Mouse (Mus musculus): ENCODE measurements at regions not wholly inside any gene's neighbourhood (a gene's known extent, or its start where the extent isn't known, plus 50 kb on each side); places are given as distances from the start of the nearest gene placed in this dataset.
A peak's percentile ranks its signal among the peaks of the same experiment; 100 is the strongest.

DNA sequence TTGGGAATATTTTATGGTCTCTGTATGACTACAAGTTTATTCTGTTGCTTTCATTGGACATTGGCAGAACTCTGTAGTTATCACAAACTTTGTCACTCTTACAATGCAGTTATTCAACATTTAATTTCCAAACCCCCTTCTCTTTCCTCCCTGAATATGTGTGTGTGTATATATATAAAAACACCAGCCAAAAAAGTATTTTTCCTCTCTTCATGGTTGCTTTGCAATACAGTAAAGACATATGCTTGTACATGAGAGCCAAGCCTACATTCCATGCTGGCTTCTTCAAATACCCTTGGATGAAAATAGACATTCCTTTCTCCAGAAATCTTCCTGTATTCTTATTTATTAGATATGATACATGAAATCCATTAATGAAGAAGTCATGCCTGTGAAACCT, 287.3 kb upstream of the A1bg start:
- no peak for DNase-seq (ENCODE audit: low spot score in 2 of 2)
- H3K27ac ChIP-seq, result no peak overlapping the region

DNA sequence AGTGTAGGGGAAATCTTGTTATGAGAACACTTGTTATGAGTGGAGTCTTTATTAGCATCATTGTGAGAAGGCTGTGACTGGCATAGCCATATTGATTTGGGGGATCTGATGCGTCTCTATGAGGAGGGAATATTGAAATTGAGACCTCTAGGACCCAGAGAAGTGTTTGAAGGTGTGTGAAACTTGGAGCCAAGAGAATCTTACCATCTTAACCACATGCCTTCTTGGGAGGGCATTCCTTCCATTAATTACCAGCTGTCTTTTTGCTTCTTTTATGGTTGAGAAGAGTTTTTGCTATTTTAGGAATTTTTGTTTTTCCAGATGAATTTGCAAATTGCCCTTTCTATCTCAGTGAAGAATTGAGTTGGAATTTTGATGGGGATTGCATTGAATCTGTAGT, 267.2 kb upstream of the A1bg start:
- Histone ChIP-seq H3K27ac (no peak overlapping the region), H3K4me3 (no peak overlapping the region)
- DNase-seq (ENCODE audit: low spot score in 2 of 2), result no peak
- no peak for TF ChIP-seq CTCF (conservative IDR thresholded peaks at IDR 0.05)

More for the DNA sequence above, 287.3 kb upstream of the A1bg start:
- no peak overlapping the region for H3K4me3 ChIP-seq
- TF ChIP-seq CTCF (conservative IDR thresholded peaks at IDR 0.05), result no peak

DNA sequence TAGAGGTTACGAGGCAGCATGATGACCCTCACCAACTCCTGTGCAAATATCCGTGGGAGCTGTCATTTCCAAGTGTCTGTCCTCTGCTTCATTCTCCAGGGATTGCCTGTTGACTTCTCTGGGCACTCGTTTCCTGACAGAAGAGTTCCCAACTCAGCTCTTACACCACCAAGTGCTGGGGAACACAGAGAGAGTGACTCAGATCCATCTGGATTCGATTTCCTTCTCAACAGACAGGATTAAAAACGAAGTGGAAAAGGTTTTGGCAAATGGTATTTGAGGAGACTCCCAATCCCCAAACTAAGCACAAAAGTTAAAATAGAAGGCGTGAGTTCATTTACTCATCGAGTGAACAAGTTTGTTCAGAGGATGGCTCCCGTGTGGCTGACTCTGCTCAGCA, 266.7 kb upstream of the A1bg start:
- Histone ChIP-seq H3K4me3 (no peak overlapping the region), H3K27ac (no peak overlapping the region)
- no peak for TF ChIP-seq CTCF (conservative IDR thresholded peaks at IDR 0.05)
- no peak for DNase-seq (ENCODE audit: low spot score in 2 of 2)

DNA sequence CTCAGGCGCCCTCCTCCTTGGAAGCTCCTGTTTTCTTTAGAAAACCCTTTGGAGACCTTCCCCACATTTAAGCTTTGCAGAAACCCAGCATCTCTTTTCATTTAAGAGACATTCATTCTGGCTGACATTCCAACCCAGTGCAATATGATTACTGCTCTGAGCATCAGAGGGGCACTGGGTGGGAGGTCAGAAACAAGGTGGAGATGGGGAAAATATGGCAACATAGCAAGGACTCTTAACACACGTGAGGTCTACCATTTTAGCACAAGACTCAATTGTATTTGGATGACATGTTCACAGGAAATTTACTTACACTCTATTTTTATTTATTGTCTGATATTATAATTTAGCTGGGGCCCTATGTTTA, 261.8 kb upstream of the A1bg start:
- TF ChIP-seq CTCF (conservative IDR thresholded peaks at IDR 0.05), result no peak
- DNase-seq (ENCODE audit: low spot score in 2 of 2), result no peak
- Histone ChIP-seq H3K27ac (no peak overlapping the region), H3K4me3 (no peak overlapping the region)

DNA sequence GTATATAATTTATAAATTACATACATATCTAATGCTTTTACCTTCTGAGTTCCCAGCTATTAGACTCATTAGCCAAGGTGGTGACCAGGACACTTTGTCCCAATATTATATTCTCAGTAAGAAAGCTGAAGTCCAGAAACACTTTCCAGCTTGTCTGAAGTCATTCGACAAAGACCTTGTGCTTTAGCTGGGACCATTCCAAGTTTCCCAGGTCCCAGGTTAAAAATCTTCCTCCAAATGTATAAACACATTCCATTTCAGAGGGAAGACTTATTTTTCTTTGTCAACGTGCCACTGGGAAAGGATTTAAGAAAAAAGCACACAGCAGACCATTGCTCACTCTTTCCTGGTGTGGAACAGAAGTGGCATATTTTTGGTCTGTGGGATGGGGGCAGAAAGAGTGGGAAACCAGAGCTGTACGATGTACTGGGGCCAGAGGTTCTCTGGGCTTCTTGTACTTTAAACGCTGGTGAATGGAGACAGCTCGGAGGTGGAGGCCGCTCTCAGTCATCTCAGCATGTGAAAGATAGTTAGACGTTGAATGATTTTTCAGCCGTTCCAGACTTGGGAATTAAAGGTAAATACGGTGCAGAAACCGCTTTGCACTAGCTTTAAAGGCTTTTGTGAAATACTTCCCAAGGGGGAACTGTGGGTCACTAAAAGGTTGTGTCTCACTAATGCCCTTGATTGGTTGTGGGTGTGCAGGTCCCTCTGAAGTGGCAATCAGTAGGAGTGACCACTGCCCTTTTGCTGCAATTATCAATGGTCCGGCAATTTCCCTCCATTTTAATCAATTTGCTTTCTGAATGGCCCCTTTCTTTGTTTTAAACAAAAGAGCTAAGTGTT, 261.2 kb upstream of the A1bg start:
- TF ChIP-seq CTCF (conservative IDR thresholded peaks at IDR 0.05), result no peak
- no peak overlapping the region for H3K4me3 ChIP-seq
- H3K27ac ChIP-seq, result no peak overlapping the region
- no peak for DNase-seq (ENCODE audit: low spot score in 2 of 2)

DNA sequence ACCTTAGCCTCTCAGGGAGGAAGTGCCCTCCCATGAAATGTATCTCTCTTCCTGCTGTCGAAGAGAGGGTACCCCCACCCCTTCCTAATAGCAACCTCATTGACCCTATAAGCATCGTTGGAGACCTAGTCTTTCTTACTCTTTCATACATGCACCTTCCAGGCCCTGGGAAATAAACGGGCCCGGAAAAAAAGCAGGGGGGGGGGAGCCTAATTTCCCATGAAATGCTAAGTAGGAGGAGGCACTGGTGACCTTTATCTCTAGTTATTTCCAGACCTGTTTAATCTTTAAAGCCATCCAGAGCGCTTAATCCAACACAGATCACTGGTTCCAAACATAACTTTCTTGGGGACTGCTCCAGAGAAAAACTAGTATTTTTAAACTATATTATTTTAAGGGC, 260.5 kb upstream of the A1bg start:
- no peak overlapping the region for H3K4me3 ChIP-seq
- no peak overlapping the region for H3K27ac ChIP-seq
- no peak for TF ChIP-seq CTCF (conservative IDR thresholded peaks at IDR 0.05)
- DNase-seq (ENCODE audit: low spot score in 2 of 2), result no peak

DNA sequence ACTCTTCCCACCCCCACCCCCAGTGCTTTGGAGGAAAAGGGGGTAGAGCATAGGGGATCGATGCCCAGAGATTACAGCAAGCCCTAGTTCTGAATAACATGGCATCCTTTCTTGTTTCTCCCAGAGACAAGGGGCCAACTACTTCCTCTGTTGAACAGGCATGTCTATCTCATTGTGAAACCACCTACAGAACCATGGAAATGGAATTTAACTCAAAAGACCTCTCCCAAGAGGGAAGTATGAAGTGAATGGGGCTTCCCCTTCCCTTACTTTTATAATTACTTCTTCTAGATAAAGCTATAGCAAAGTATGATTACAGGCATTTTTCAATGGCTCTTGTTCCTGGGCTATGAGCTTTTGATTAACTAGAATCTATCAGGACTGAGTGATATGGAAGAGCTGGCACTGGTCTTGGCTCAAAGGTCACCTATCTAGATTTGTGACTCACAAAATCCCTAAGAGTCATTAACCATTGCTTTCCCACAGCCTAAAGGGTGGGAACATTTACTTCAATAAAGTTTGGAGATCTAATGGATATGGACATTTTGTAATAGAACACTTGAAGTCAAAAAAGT, 246.1 kb upstream of the A1bg start:
- no peak overlapping the region for H3K27ac ChIP-seq
- no peak for TF ChIP-seq CTCF (conservative IDR thresholded peaks at IDR 0.05)
- no peak overlapping the region for H3K4me3 ChIP-seq
- no peak for DNase-seq (ENCODE audit: low spot score in 2 of 2)

DNA sequence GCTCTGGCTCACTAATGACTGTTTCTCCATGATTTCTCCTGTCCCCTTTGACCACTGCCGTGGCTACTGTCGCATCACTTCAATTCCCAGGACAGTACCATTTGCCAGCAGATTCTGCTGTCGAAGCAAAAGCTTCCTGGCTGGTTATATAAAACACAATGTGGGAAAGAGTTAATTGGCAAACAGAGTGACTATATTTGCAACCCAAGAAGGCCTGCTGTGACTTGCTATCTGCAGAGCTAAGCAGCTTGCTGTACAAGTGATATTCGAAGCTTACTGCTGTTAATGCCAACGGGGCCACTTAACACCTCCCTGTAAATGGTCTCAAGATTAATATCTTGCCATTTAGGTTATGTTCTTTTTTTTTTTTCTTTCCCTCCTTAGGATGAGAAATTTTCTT, 242.2 kb upstream of the A1bg start:
- Histone ChIP-seq H3K27ac (no peak overlapping the region), H3K4me3 (no peak overlapping the region)
- no peak for TF ChIP-seq CTCF (conservative IDR thresholded peaks at IDR 0.05)
- DNase-seq (ENCODE audit: low spot score in 2 of 2), result no peak

DNA sequence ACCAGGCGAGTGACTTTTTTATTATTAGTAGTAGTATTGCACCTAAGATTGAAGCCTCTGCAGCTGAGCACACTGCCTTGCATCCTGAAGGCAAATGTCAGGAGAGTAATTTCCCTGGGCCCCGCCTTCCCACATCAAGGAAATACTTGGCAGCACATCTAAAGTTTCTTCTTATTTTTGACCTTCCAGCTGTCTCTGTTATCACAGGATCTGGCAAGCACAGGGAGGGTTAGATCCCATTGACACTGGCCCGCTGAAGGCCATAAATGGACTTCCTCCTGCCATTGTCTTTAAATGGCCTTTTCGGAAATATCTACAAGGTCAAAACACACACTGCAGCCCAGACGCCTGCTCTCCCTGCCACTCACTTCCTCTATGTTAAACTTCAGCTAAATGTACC, 238.6 kb upstream of the A1bg start:
- Histone ChIP-seq H3K4me3 (no peak overlapping the region), H3K27ac (no peak overlapping the region)
- DNase-seq (ENCODE audit: low spot score in 2 of 2), result no peak
- no peak for TF ChIP-seq CTCF (conservative IDR thresholded peaks at IDR 0.05)

DNA sequence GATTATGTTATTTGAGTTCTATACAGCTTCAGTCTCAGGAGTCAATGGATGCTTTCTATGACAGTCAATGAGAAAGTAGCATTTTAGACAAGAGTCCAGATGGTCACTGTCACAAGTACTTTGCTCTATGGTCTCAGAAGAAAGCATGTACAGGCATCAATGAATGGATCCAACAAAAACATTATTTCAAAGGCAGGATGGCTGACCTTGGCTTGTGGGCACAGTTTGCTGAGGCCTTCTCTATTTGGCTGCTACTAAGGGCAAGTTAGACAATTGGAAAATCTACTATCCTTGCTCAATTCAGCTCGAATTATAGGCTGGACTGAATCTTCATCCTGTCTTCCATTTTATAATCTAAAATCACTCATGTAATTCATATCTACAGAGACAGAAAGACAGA, 237.9 kb upstream of the A1bg start:
- Histone ChIP-seq H3K4me3 (no peak overlapping the region), H3K27ac (no peak overlapping the region)
- DNase-seq (ENCODE audit: low spot score in 2 of 2), result no peak
- TF ChIP-seq CTCF (conservative IDR thresholded peaks at IDR 0.05), result no peak

DNA sequence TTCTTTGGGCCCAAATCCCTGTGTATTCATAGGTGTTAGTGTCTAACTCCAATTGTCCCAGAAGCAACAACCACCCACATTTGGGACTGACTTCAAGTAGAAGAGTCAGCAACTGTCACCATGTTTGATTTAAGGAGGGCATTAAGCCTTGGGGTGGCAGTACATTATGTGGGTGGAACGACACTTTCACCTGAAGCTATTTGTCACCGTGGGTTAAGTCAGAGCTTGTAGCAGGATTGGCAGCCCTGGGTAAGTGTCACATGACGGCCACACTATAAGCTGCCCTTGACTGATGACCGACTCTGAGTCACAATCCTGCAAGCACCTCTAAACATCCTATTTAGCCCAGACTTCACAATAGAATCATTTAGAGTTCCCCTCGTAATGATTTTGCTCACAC, 236.7 kb upstream of the A1bg start:
- DNase-seq (ENCODE audit: low spot score in 2 of 2), result no peak
- Histone ChIP-seq H3K27ac (no peak overlapping the region), H3K4me3 (no peak overlapping the region)
- TF ChIP-seq CTCF (conservative IDR thresholded peaks at IDR 0.05), result no peak

DNA sequence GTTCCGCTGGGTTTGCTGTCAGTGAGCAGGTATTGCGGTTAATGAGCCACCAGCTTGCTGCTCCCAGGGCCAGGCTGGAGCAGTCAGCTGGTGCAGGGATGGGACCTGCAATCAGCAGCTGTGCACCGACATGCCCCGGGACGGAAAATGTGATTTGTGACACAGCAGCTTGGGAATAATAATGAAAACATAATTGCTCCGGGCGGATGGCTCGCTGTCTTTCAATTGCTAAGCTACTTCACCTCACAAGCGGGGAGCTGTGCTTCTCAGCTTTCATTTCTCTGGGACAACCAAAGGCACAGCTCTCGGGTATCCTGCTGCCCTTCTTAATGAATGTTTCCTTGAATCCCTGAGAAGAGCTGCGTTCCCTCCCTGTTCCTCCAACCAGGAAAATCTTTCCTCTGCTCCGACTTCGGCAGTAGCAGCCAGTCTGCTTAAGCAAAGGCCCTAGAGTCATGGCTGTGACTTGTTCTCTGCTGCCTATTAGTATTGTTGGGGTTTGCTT, 235.3 kb upstream of the A1bg start:
- Histone ChIP-seq H3K4me3 (peak overlapping the region; percentile 59), H3K27ac (peak overlapping the region; percentile 85)
- peak in 1 of 2 experiments; percentile 21 for DNase-seq (ENCODE audit: low spot score in 2 of 2)
- TF ChIP-seq CTCF (conservative IDR thresholded peaks at IDR 0.05), result no peak

DNA sequence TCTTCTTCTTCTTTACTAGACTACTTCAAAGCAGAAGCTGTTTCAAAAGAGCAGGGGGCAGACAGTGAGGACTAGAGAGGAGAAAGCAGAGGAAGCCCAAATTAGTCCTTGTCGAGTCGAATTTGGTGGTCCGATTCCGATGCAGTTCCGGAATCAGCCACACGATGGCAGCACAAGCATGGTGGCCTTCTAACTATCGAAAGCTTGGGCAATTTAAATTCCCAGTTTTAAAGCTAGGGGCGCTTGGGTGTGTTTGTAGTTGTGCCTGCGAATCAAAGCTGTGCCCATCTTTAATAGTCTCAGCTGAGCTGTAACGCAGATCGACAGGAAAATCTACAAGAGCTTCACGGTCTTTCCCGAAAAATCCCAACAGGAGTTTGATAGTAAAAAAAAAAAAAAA, 234.7 kb upstream of the A1bg start:
- peak overlapping the region; percentile 85 for H3K27ac ChIP-seq
- DNase-seq (ENCODE audit: low spot score in 2 of 2), result peak; percentile 88 to 97
- peak overlapping the region; percentile 59 for H3K4me3 ChIP-seq
- TF ChIP-seq CTCF (conservative IDR thresholded peaks at IDR 0.05), result peak; percentile 92

DNA sequence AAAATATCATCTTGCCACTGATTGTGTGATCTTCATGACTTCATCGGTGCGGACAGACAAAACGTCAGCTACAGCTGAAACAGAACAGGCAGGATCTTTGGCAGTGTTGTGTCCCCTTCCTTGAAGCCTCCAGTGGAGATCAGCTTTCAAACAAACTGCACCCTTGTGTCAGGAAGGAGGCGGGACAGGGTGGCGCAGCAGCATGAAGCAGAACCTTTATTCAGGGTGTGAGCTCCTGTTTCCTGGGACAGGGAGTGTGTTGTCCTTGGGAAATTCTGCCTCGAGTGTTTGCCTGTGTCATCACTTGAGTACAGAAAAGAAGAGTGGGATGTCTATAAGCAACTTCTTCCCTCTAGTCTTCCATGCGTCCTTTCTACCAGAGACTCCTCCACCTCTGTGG, 232.7 kb upstream of the A1bg start:
- no peak overlapping the region for H3K4me3 ChIP-seq
- no peak for DNase-seq (ENCODE audit: low spot score in 2 of 2)

More for the DNA sequence above, 232.7 kb upstream of the A1bg start:
- TF ChIP-seq CTCF (conservative IDR thresholded peaks at IDR 0.05), result no peak
- H3K27ac ChIP-seq, result no peak overlapping the region
